Mouse (Mus musculus) E14TG2a.4 (cell line): Measurements from ENCODE around the gene Cpne5.
A peak's percentile ranks its signal among the peaks of the same experiment; 100 is the strongest.

Source experiments
- H3K27me3 ChIP-seq: 2 replicates; pipeline ENCODE4 v1.6.1; 2014; ENCODE audit warnings: low read length, control low read depth; ENCODE audit not compliant: insufficient read depth
- H3K36me3 ChIP-seq: 2 replicates; pipeline ENCODE4 v1.6.1; 2014; ENCODE audit warnings: low read length, control low read depth; ENCODE audit not compliant: insufficient read depth
- H3K4me1 ChIP-seq: replicated peaks from 2 replicates; pipeline ENCODE4 v1.6.1; 2014; ENCODE audit warnings: low read depth, low read length, control low read depth
- H3K4me3 ChIP-seq: replicated peaks from 2 replicates; pipeline ENCODE4 v1.5.1; 2014; ENCODE audit warnings: mild to moderate bottlenecking, low read length
- H3K9me3 ChIP-seq: 2 replicates; pipeline ENCODE4 v1.6.1; 2014; ENCODE audit warnings: low read length, control low read depth
- CTCF ChIP-seq: conservative IDR thresholded peaks from 2 replicates; pipeline ENCODE4 v1.5.1; 2014; ENCODE audit warnings: low read length
- NANOG ChIP-seq: IDR thresholded peaks from 2 replicates; pipeline ENCODE4 v1.6.1; 2014; ENCODE audit warnings: borderline replicate concordance, low read length, mixed read lengths
- POU5F1 ChIP-seq: IDR thresholded peaks from 2 replicates; pipeline ENCODE4 v1.6.1; 2014; ENCODE audit warnings: low read length, borderline replicate concordance

The Cpne5 gene

GRCm38 (mm10) chr17:29237772-29238420 is at the start of gene Cpne5:
Gene Cpne5, minus strand, starts transcription at chr17:29238167.
- H3K4me3 ChIP-seq: peak within 1 kb of the TSS; percentile 81
- H3K9me3 ChIP-seq: no peaks in the 10 kb centered on the region
- no peaks in the 10 kb centered on the region for H3K36me3 ChIP-seq
- TF ChIP-seq NANOG (no peak), CTCF (no peak), POU5F1 (no peak)
- H3K4me1 ChIP-seq: peaks cover 51% of the 10 kb centered on the region
- H3K27me3 ChIP-seq: peaks cover 94% of the 10 kb centered on the region

GRCm38 (mm10) chr17:29282216-29282952 is 44.4 kb upstream of the Cpne5 start:
- no peaks in the 10 kb centered on the region for H3K27me3 ChIP-seq
- peaks cover 63% of the 10 kb centered on the region for H3K4me1 ChIP-seq
- peaks cover 65% of the 10 kb centered on the region for H3K36me3 ChIP-seq
- TF ChIP-seq NANOG (no peak), POU5F1 (no peak), CTCF (no peak)
- peaks cover 11% of the 10 kb centered on the region for H3K9me3 ChIP-seq
- no peak overlapping the region for H3K4me3 ChIP-seq

GRCm38 (mm10) chr17:29281541-29281940 is 43.6 kb upstream of the Cpne5 start:
- peaks cover 63% of the 10 kb centered on the region for H3K36me3 ChIP-seq
- TF ChIP-seq NANOG (no peak), CTCF (no peak), POU5F1 (no peak)
- H3K4me3 ChIP-seq: no peak overlapping the region
- H3K9me3 ChIP-seq: peaks cover 10% of the 10 kb centered on the region
- H3K27me3 ChIP-seq: no peaks in the 10 kb centered on the region
- peaks cover 71% of the 10 kb centered on the region for H3K4me1 ChIP-seq

GRCm38 (mm10) chr17:29280422-29280821 is 42.5 kb upstream of the Cpne5 start:
- H3K4me3 ChIP-seq: 0 out of 2 replicates have a peak overlapping the region, but pooled peaks have one; percentile 1
- H3K27me3 ChIP-seq: no peaks in the 10 kb centered on the region
- H3K36me3 ChIP-seq: peaks cover 56% of the 10 kb centered on the region
- TF ChIP-seq CTCF: no peak
- no peak for TF ChIP-seq NANOG
- no peak for TF ChIP-seq POU5F1
- peaks cover 2% of the 10 kb centered on the region; the same call in 1 of the 2 replicates for H3K9me3 ChIP-seq
- H3K4me1 ChIP-seq: peaks cover 80% of the 10 kb centered on the region

- H3K9me3 ChIP-seq: no peaks in the 10 kb centered on the region
- H3K27me3 ChIP-seq: no peaks in the 10 kb centered on the region
- H3K4me1 ChIP-seq: peaks cover 72% of the 10 kb centered on the region
- peaks cover 12% of the 10 kb centered on the region for H3K36me3 ChIP-seq
- TF ChIP-seq NANOG (no peak), POU5F1 (no peak), CTCF (no peak)
- H3K4me3 ChIP-seq: peak overlapping the region; percentile 35; the same call in 1 of the 2 replicates
Measured at GRCm38 (mm10) chr17:29273889-29274288, 35.9 kb upstream of the Cpne5 start.

GRCm38 (mm10) chr17:29273156-29273555 is 35.2 kb upstream of the Cpne5 start:
- H3K36me3 ChIP-seq: peaks cover 5% of the 10 kb centered on the region; the same call in 1 of the 2 replicates
- TF ChIP-seq CTCF: no peak
- TF ChIP-seq NANOG: no peak
- no peak for TF ChIP-seq POU5F1
- no peaks in the 10 kb centered on the region for H3K9me3 ChIP-seq
- H3K27me3 ChIP-seq: no peaks in the 10 kb centered on the region
- H3K4me1 ChIP-seq: peaks cover 68% of the 10 kb centered on the region
- H3K4me3 ChIP-seq: no peak overlapping the region

GRCm38 (mm10) chr17:29270148-29270698 is 32.3 kb upstream of the Cpne5 start:
- Histone ChIP-seq H3K36me3 (no peaks in the 10 kb centered on the region), H3K27me3 (no peaks in the 10 kb centered on the region), H3K9me3 (no peaks in the 10 kb centered on the region), H3K4me3 (peak overlapping the region; percentile 95; the same call in 1 of the 2 replicates), H3K4me1 (peaks cover 50% of the 10 kb centered on the region)
- TF ChIP-seq CTCF (no peak), NANOG (no peak), POU5F1 (no peak)

GRCm38 (mm10) chr17:29269349-29269706 is 31.4 kb upstream of the Cpne5 start:
- Histone ChIP-seq H3K4me1 (peaks cover 48% of the 10 kb centered on the region), H3K27me3 (no peaks in the 10 kb centered on the region), H3K9me3 (no peaks in the 10 kb centered on the region), H3K4me3 (peak overlapping the region; percentile 95), H3K36me3 (no peaks in the 10 kb centered on the region)
- TF ChIP-seq POU5F1: no peak
